Mouse (Mus musculus) forebrain, postnatal 0 days (tissue): Measurements from ENCODE around the gene Zfr2. TPM values are rescaled to one million over a fixed set of nuclear protein-coding genes. Genes with fewer than 3 reads are reported as not detected.
"Not testable (repeated sequence)": the region's sequence is repeated elsewhere in the genome, so short reads cannot be mapped to it uniquely, and the experiment has no call there.

ENCODE experiments used
- ATAC-seq: fragments of 200-750 bp; cut with Nextera tagmentation; 2 replicates; pipeline ENCODE4 v1.8.0; 2017; ENCODE audit warnings: mild to moderate bottlenecking, moderate library complexity
- DNase-seq: peaks from one replicate; pipeline ENCODE4 v3.0.0-alpha.2; 2015
- H3K27ac ChIP-seq: fragments of 300-500 bp; sonication (generic); 2 replicates; pipeline ENCODE4 v1.5.1; 2014; ENCODE audit warnings: low read depth, mild to moderate bottlenecking, antibody characterized with exemption, low read length, moderate library complexity, mixed read lengths
- H3K27me3 ChIP-seq: fragments of 300-500 bp; sonication (generic); 2 replicates; pipeline ENCODE4 v1.6.1; 2014; ENCODE audit warnings: mild to moderate bottlenecking, low read length, mixed read lengths; ENCODE audit not compliant: insufficient read depth
- H3K36me3 ChIP-seq: fragments of 300-500 bp; sonication (generic); 2 replicates; pipeline ENCODE4 v1.6.1; 2014; ENCODE audit warnings: mild to moderate bottlenecking, moderate library complexity; ENCODE audit not compliant: insufficient read depth
- H3K4me1 ChIP-seq: fragments of 300-500 bp; sonication (generic); 2 replicates; pipeline ENCODE4 v1.6.1; 2014; ENCODE audit warnings: antibody characterized with exemption; ENCODE audit not compliant: insufficient read depth
- H3K4me2 ChIP-seq: fragments of 300-500 bp; sonication (generic); 2 replicates; pipeline ENCODE4 v1.6.1; 2014; ENCODE audit warnings: low read depth, mild to moderate bottlenecking, moderate library complexity
- H3K4me3 ChIP-seq: fragments of 300-500 bp; sonication (generic); 2 replicates; pipeline ENCODE4 v1.5.1; 2014; ENCODE audit warnings: low read depth, low read length, mixed read lengths
- H3K9ac ChIP-seq: fragments of 300-500 bp; sonication (generic); 2 replicates; pipeline ENCODE4 v1.6.1; 2014; ENCODE audit warnings: mild to moderate bottlenecking
- H3K9me3 ChIP-seq: fragments of 300-500 bp; sonication (generic); 2 replicates; pipeline ENCODE4 v1.6.1; 2016; ENCODE audit warnings: low read length
- CTCF ChIP-seq: sonication (generic); IDR thresholded peaks from 2 replicates; pipeline ENCODE4 v1.5.1; 2016; ENCODE audit warnings: antibody characterized with exemption, control low read depth, low read depth
- WGBS: fragments of 180-500 bp; shearing (Covaris S2); extraction: QIAGEN DNeasy Blood & Tissue Kit; methylation state at CpG from one replicate; pipeline ENCODE4 v1.1.7; 2014; 5-methylcytosine and 5-hydroxymethylcytosine counted together
- polyA plus RNA-seq: library from polyadenylated mRNA; unstranded; fragments of >200 nt; fragmentation: Nextera tagmentation; extraction: Ambion mirVana; gene quantifications from 2 replicates; pipeline ENCODE4 v1.2.1, GENCODE M21; 2015
- total RNA-seq: library from RNA; depleted of rRNA; stranded (reverse); fragments of >200 nt; gene quantifications from 2 replicates; pipeline ENCODE4 v1.2.3, GENCODE M21; 2014

The Zfr2 gene
- total and polyA plus RNA-seq, 2 experiments from 2014 or later = 18.7 to 52.1 TPM

GRCm38 (mm10) chr10:81202978-81203720 lies 29.8 kb upstream of the Zfr2 start:
- TF ChIP-seq CTCF = no peak
- Histone ChIP-seq H3K9me3 (no peaks in the 10 kb centered on the region), H3K27me3 (no peaks in the 10 kb centered on the region), H3K4me3 (no peak overlapping the region), H3K9ac (no peak overlapping the region), H3K4me1 (no peaks in the 10 kb centered on the region), H3K27ac (no peak overlapping the region), H3K36me3 (peaks cover 33% of the 10 kb centered on the region), H3K4me2 (no peak overlapping the region)
- WGBS = 67% methylated on average over 8 of the region's 8 CpGs
- DNase-seq (no peak), ATAC-seq (0 out of 2 replicates have a peak, but pooled peaks have one; percentile 21)

DNA sequence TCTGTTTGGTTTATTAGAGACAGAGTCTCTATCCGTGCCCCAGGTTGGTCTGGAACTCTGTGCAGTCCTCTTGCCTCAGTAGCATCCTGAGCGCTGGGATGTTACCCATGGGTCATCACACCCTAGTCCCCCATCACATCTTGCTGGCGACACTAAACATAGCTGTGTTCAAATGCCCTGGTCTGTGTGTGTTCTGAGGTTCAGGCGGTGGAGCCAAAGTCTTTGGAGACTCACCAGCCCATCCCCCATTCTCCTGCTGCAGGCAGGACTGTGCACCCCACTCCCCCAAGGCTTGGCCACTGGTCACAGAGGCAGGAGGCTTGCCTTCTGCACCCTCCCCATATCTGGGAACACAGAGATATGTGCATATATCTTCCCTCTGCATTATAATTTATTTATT lies 28.8 kb upstream of the Zfr2 start:
- ATAC-seq (peak; percentile 23), DNase-seq (no peak)
- no peak overlapping the region for H3K27ac ChIP-seq
- H3K9me3 ChIP-seq = no peaks in the 10 kb centered on the region
- 71% methylated on average over 4 of the region's 4 CpGs for WGBS
- no peak overlapping the region for H3K4me3 ChIP-seq
- H3K27me3 ChIP-seq = no peaks in the 10 kb centered on the region
- no peak for TF ChIP-seq CTCF
- H3K36me3 ChIP-seq = peaks cover 40% of the 10 kb centered on the region
- no peak overlapping the region for H3K4me2 ChIP-seq
- H3K4me1 ChIP-seq = no peaks in the 10 kb centered on the region
- H3K9ac ChIP-seq = no peak overlapping the region

- WGBS = 97% methylated on average over 5 of the region's 5 CpGs
- Histone ChIP-seq H3K4me1 (no peaks in the 10 kb centered on the region), H3K36me3 (peaks cover 90% of the 10 kb centered on the region), H3K27ac (no peak overlapping the region), H3K27me3 (no peaks in the 10 kb centered on the region), H3K4me2 (no peak overlapping the region), H3K9ac (no peak overlapping the region), H3K9me3 (0 out of 2 replicates have a peak, but pooled peaks cover 8% of the 10 kb centered on the region), H3K4me3 (no peak overlapping the region)
- TF ChIP-seq CTCF = peak; percentile 54
- no peak for ATAC-seq
- DNase-seq = no peak
Observed at GRCm38 (mm10) chr10:81210154-81210553, 22.8 kb upstream of the Zfr2 start.

- no peak for ATAC-seq
- 84% methylated on average over 6 of the region's 6 CpGs for WGBS
- no peak overlapping the region for H3K4me3 ChIP-seq
- H3K9me3 ChIP-seq = no peaks in the 10 kb centered on the region
- peaks cover 79% of the 10 kb centered on the region for H3K36me3 ChIP-seq
- DNase-seq = no peak
- TF ChIP-seq CTCF = no peak
- no peaks in the 10 kb centered on the region for H3K27me3 ChIP-seq
- no peak overlapping the region for H3K27ac ChIP-seq
- no peak overlapping the region for H3K9ac ChIP-seq
- H3K4me2 ChIP-seq = no peak overlapping the region
- no peaks in the 10 kb centered on the region for H3K4me1 ChIP-seq
Observed at GRCm38 (mm10) chr10:81216260-81216659, 16.7 kb upstream of the Zfr2 start.

DNA sequence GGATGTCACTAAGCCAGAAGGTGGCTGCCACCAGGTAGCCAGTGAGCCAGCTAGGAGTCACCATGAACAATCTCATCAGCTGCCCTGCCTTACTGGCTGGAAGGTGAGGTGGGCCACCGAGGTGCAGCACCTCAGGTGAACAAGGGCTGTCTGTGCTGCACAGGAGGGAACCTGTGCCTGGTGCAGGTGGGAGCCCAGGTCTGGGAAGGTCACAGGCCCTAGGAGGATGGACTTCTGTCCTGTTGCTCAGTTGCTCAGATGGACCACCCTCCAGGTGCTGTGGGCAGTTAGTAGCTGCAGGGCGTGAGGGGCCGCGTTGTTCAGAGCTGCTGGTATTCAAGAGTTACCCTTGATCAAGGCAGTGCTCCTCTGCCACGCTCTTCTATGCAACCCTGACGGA lies 16.1 kb upstream of the Zfr2 start:
- H3K4me1 ChIP-seq = no peaks in the 10 kb centered on the region
- peaks cover 80% of the 10 kb centered on the region for H3K36me3 ChIP-seq
- H3K27ac ChIP-seq = no peak overlapping the region
- ATAC-seq = no peak
- no peak overlapping the region for H3K4me2 ChIP-seq
- TF ChIP-seq CTCF = no peak
- no peak overlapping the region for H3K9ac ChIP-seq
- H3K4me3 ChIP-seq = no peak overlapping the region
- no peaks in the 10 kb centered on the region for H3K27me3 ChIP-seq
- no peak for DNase-seq
- WGBS = 90% methylated on average over 6 of the region's 6 CpGs
- no peaks in the 10 kb centered on the region for H3K9me3 ChIP-seq

GRCm38 (mm10) chr10:81217267-81217666 lies 15.7 kb upstream of the Zfr2 start:
- TF ChIP-seq CTCF = peak; percentile 59
- ATAC-seq = peak; percentile 48; the same call in 1 of the 2 replicates
- peaks cover 80% of the 10 kb centered on the region for H3K36me3 ChIP-seq
- not testable (repeated sequence) for H3K4me1 ChIP-seq, H3K27ac ChIP-seq, DNase-seq, H3K27me3 ChIP-seq, H3K9me3 ChIP-seq, H3K9ac ChIP-seq, H3K4me2 ChIP-seq, H3K4me3 ChIP-seq
- 17% methylated on average over 1 of the region's 1 CpGs for WGBS

- ATAC-seq (peak; percentile 65), DNase-seq (peak; percentile 58)
- Histone ChIP-seq H3K4me1 (no peaks in the 10 kb centered on the region), H3K4me3 (no peak overlapping the region), H3K9ac (no peak overlapping the region), H3K9me3 (no peaks in the 10 kb centered on the region), H3K4me2 (no peak overlapping the region), H3K27me3 (no peaks in the 10 kb centered on the region), H3K27ac (no peak overlapping the region), H3K36me3 (peaks cover 76% of the 10 kb centered on the region)
- 42% methylated on average over 7 of the region's 7 CpGs for WGBS
- peak; percentile 80 for TF ChIP-seq CTCF
Observed at GRCm38 (mm10) chr10:81217964-81218363, 15.0 kb upstream of the Zfr2 start.
